Mouse (Mus musculus) CH12.LX (cell line): ENCODE results near the gene 4932438H23Rik. TPM values are rescaled to one million over a fixed set of nuclear protein-coding genes. Genes with fewer than 3 reads are reported as not detected.

ENCODE experiments used
- DNase-seq: peaks from one replicate; pipeline ENCODE4 v3.0.0-alpha.2; 2013; ENCODE audit errors: extremely low read depth
- H3K27ac ChIP-seq: 2 replicates; pipeline ENCODE4 v1.5.1; 2012; ENCODE audit warnings: low read depth, mild to moderate bottlenecking, control low read depth, moderate library complexity; ENCODE audit not compliant: insufficient read depth
- H3K27me3 ChIP-seq: replicated peaks from 2 replicates; pipeline ENCODE3; 2012; ENCODE audit warnings: inconsistent platforms
- H3K36me3 ChIP-seq, 2 experiments: replicated peaks in 1 of 2; 2 replicates each; pipeline versions ENCODE3 to v1.6.1; 2012; ENCODE audit warnings: inconsistent platforms in 1 of 2, low read length in 1 of 2, mild to moderate bottlenecking in 1 of 2, mixed read lengths in 1 of 2, moderate library complexity in 1 of 2; ENCODE audit not compliant: control insufficient read depth in 1 of 2, insufficient read depth in 1 of 2
- H3K4me1 ChIP-seq, 2 experiments: 2 replicates each; pipeline ENCODE4 v1.6.1; 2012; ENCODE audit warnings: inconsistent platforms in 1 of 2, moderate library complexity in 1 of 2; ENCODE audit not compliant: insufficient read depth in 2 of 2, control insufficient read depth in 1 of 2
- H3K4me2 ChIP-seq: 2 replicates; pipeline ENCODE4 v1.6.1; 2012; ENCODE audit warnings: low read depth, mild to moderate bottlenecking, control low read depth; ENCODE audit not compliant: poor library complexity, insufficient read depth, severe bottlenecking
- H3K4me3 ChIP-seq, 3 experiments: fragments of 150-350 bp in 1 of 3; sonication (generic) in 1 of 3; replicated peaks in 1 of 3; 2 replicates each; pipeline versions ENCODE3 to v1.5.1; 2011 to 2012; ENCODE audit warnings: low read depth in 2 of 3, low read length in 2 of 3, mild to moderate bottlenecking in 2 of 3, moderate library complexity in 2 of 3, control low read depth in 1 of 3, improper control_type of control experiment in 1 of 3, inconsistent platforms in 1 of 3, mixed read lengths in 1 of 3; ENCODE audit not compliant: poor library complexity in 1 of 3
- H3K79me2 ChIP-seq: replicated peaks from 2 replicates; pipeline ENCODE4 v1.6.1; 2012; ENCODE audit warnings: mild to moderate bottlenecking, moderate library complexity; ENCODE audit not compliant: control insufficient read depth, poor library complexity, insufficient read depth, severe bottlenecking; ENCODE audit errors: extremely low read depth
- H3K9ac ChIP-seq: 2 replicates; pipeline ENCODE4 v1.6.1; 2012; ENCODE audit warnings: low read depth, mild to moderate bottlenecking, control low read depth, moderate library complexity; ENCODE audit not compliant: insufficient read depth
- H3K9me3 ChIP-seq: replicated peaks from 2 replicates; pipeline ENCODE3; 2012; ENCODE audit warnings: low read length, inconsistent platforms, mixed read lengths
- BHLHE40 ChIP-seq: IDR thresholded peaks from 2 replicates; pipeline ENCODE4 v1.6.1; 2011; ENCODE audit warnings: mild to moderate bottlenecking, low read depth, low read length, improper control_type of control experiment
- CTCF ChIP-seq, 2 experiments: IDR thresholded peaks in 1 of 2; conservative IDR thresholded peaks in 1 of 2; 2 replicates each; pipeline ENCODE4 v1.5.1; 2011 to 2012; ENCODE audit warnings: low read depth in 2 of 2, low read length in 2 of 2, improper control_type of control experiment in 1 of 2, inconsistent platforms in 1 of 2, mild to moderate bottlenecking in 1 of 2, moderate library complexity in 1 of 2
- ELF1 ChIP-seq: IDR thresholded peaks from 2 replicates; pipeline ENCODE4 v1.6.1; 2014; ENCODE audit warnings: low read depth, mild to moderate bottlenecking, inconsistent platforms, low read length, improper control_type of control experiment
- ETS1 ChIP-seq: conservative IDR thresholded peaks from 2 replicates; pipeline ENCODE4 v1.6.1; 2012; ENCODE audit warnings: low read depth, mild to moderate bottlenecking, inconsistent platforms, low read length, improper control_type of control experiment, moderate library complexity
- GABPA ChIP-seq: IDR thresholded peaks from 2 replicates; pipeline ENCODE4 v1.6.1; 2012; ENCODE audit warnings: low read depth, low read length, improper control_type of control experiment, inconsistent platforms; ENCODE audit not compliant: insufficient replicate concordance
- MAX ChIP-seq: IDR thresholded peaks from 2 replicates; pipeline ENCODE4 v1.6.1; 2011; ENCODE audit warnings: low read length, improper control_type of control experiment
- MYC ChIP-seq: IDR thresholded peaks from 2 replicates; pipeline ENCODE4 v1.6.1; 2011; ENCODE audit warnings: low read depth, mild to moderate bottlenecking, improper control_type of control experiment, low read length
- PAX5 ChIP-seq: IDR thresholded peaks from 2 replicates; pipeline ENCODE4 v1.6.1; 2012; ENCODE audit warnings: low read length, inconsistent platforms, mixed read lengths
- POLR2A ChIP-seq: IDR thresholded peaks from 2 replicates; pipeline ENCODE4 v1.6.1; 2011; ENCODE audit warnings: low read depth, mild to moderate bottlenecking, improper control_type of control experiment, low read length
- RAD21 ChIP-seq: IDR thresholded peaks from 2 replicates; pipeline ENCODE4 v1.6.1; 2011; ENCODE audit warnings: low read depth, mild to moderate bottlenecking, low read length, improper control_type of control experiment, moderate library complexity
- SMC3 ChIP-seq: IDR thresholded peaks from 2 replicates; pipeline ENCODE4 v1.6.1; 2011; ENCODE audit warnings: low read depth, low read length, improper control_type of control experiment
- TCF12 ChIP-seq: IDR thresholded peaks from 2 replicates; pipeline ENCODE4 v1.6.1; 2014; ENCODE audit warnings: low read depth, mild to moderate bottlenecking, inconsistent platforms, low read length, improper control_type of control experiment
- UBTF ChIP-seq: IDR thresholded peaks from 2 replicates; pipeline ENCODE4 v1.6.1; 2012; ENCODE audit warnings: low read depth, mild to moderate bottlenecking, inconsistent platforms, low read length, improper control_type of control experiment, moderate library complexity
- USF1 ChIP-seq: IDR thresholded peaks from 2 replicates; pipeline ENCODE4 v1.6.1; 2014; ENCODE audit warnings: low read depth, mild to moderate bottlenecking, inconsistent platforms, low read length, improper control_type of control experiment
- ZKSCAN1 ChIP-seq: IDR thresholded peaks from 2 replicates; pipeline ENCODE4 v1.6.1; 2012; ENCODE audit warnings: low read depth, inconsistent platforms, low read length, improper control_type of control experiment, borderline replicate concordance
- ZMIZ1 ChIP-seq: IDR thresholded peaks from 2 replicates; pipeline ENCODE4 v1.6.1; 2012; ENCODE audit warnings: low read depth, mild to moderate bottlenecking, inconsistent platforms, low read length, improper control_type of control experiment
- dilution Hi-C: fragments of 300-500 bp; cut with MboI; formaldehyde crosslinking; loops from 2 replicates; pipeline ENCODE4 v1.14.3; 2020; ENCODE audit warnings: low sequenced_read_pairs; ENCODE audit not compliant: extremely low pct_unique_long_range_greater_than_20kb, extremely low pct_ligation_motif_present
- in situ Hi-C: fragments of 300-500 bp; cut with MboI; formaldehyde crosslinking; loops from 3 replicates; pipeline ENCODE4 v1.14.3; 2019; ENCODE audit warnings: low sequenced_read_pairs, low pct_ligation_motif_present, low pct_unique_long_range_greater_than_20kb, mixed read lengths
- polyA plus RNA-seq: library from polyadenylated mRNA; unstranded; fragments of >175 nt; gene quantifications from 2 replicates; pipeline ENCODE4 v1.2.1, GENCODE M21; 2012; ENCODE audit warnings: low read depth; ENCODE audit not compliant: insufficient read length
- total RNA-seq, 2 experiments: library from RNA; depleted of rRNA; stranded (reverse); fragments of 300-350 nt in 1 of 2; fragments of >200 nt in 1 of 2; gene quantifications; 2 replicates each; pipeline ENCODE4 v1.2.3; 2012 to 2014

4932438H23Rik gene
- total and polyA plus RNA-seq, 3 experiments = not detected

DNA sequence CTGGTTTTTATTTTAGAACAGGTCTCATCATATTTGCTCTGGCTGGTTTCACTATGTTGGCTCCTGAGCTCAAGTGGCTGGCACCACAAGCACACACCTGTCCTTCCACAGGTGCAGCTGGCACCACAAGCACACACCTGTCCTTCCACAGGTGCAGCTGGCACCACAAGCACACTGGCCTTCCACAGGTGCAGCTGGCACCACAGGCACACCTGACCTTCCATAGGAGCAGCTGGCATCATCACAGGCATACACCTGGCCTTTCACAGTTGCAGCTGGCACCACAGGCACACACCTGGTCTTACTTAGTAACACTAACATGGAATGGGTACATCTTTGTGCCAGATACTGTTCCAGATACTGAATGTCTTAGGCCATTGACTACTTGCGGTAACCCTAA lies 27.8 kb downstream of the 4932438H23Rik start:
- Histone ChIP-seq H3K36me3 (no peaks in the 10 kb centered on the region), H3K79me2 (no peaks in the 10 kb centered on the region), H3K4me1 (0 out of 4 replicates have a peak, but pooled peaks cover 0 to 2% of the 10 kb centered on the region in 2 experiments), H3K9ac (no peak overlapping the region), H3K9me3 (no peaks in the 10 kb centered on the region), H3K27me3 (peaks cover 70% of the 10 kb centered on the region), H3K4me2 (no peak overlapping the region), H3K4me3 (no peak overlapping the region), H3K27ac (no peak overlapping the region)
- in situ Hi-C loops = no loop called here
- no peak for DNase-seq
- TF ChIP-seq TCF12 (peak; percentile 46; the same call in 1 of the 2 replicates), CTCF (conservative IDR thresholded peaks at IDR 0.05 in 1 of 2, IDR thresholded peaks at IDR 0.05 in 1 of 2; ENCODE audit: low read depth in 2 of 2, low read length in 2 of 2) (no peak)
- dilution Hi-C loops = no loop called here

DNA sequence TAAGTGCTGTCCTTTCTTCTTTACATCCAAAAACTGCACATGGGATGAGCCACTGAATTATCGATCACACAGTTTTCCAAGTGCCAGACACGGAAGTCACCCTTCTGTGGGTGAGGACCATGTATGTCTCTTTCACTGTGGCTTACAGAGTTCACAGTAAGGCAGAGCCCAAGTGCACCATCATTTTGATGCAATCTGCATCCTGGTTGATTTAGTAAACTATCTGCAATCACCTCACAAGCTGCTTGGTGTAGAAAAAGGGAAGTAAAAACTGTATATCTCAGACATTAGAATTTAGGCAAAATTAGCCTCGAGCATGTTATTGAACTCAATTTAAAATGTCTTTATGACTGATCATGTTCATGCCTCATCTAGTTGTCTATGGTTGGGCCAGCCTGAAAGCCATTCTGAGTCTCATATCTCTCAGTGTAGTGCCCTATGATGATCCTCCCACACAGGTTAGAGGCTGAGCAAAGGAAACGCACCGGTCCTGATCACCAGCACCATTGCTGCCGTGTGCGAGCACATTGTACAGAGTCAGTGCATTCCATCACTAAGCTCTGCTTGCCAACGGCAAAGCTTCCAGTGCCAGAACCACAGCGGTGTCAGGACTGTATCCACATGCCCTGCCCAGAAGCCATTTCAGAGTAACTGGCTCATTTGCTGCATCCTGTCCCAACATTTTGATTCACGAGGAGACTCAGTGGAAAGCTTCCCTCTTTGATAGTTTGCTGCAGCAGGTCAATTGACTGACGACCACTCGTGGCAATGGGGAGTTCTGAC lies 30.1 kb downstream of the 4932438H23Rik start:
- Histone ChIP-seq H3K9me3 (no peaks in the 10 kb centered on the region), H3K4me1 (peaks cover 2 to 8% of the 10 kb centered on the region in 2 experiments; a peak in 3 of 4 replicates), H3K4me2 (no peak overlapping the region), H3K36me3 (no peaks in the 10 kb centered on the region), H3K9ac (no peak overlapping the region), H3K27ac (no peak overlapping the region), H3K27me3 (peaks cover 60% of the 10 kb centered on the region), H3K79me2 (no peaks in the 10 kb centered on the region), H3K4me3 (no peak overlapping the region)
- no peak for DNase-seq
- in situ Hi-C loops = no loop called here
- dilution Hi-C loops = no loop called here
- TF ChIP-seq POLR2A = no peak

DNA sequence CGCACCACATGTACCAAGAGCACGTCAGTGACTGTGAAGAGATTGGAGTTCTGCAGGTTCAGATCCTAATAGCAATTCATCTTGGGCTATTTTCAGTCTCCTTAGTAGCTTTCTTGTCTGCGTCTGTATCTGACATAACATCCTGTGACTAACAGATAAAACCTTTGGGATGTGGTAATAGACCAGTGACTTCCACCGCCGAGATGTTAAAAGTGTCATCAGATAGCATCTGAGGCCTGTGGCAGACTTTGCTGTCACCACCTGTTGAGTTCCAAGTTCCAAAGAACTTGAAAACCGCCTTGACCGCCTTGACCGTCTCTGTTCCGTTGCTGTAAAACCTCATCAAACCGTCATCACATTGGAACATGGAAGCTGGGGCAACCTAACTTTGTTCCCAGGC lies 31.1 kb downstream of the 4932438H23Rik start:
- no peak overlapping the region for H3K4me2 ChIP-seq
- H3K27ac ChIP-seq = no peak overlapping the region
- in situ Hi-C loops = no loop called here
- H3K9ac ChIP-seq = no peak overlapping the region
- no peak for TF ChIP-seq PAX5
- TF ChIP-seq RAD21 = no peak
- no peak for TF ChIP-seq SMC3
- no peak for TF ChIP-seq ZKSCAN1
- TF ChIP-seq MAX = no peak
- TF ChIP-seq ZMIZ1 = no peak
- no peak for TF ChIP-seq ELF1
- no peak for TF ChIP-seq UBTF
- TF ChIP-seq GABPA = no peak
- TF ChIP-seq ETS1 = no peak
- TF ChIP-seq MYC = no peak
- no peak for TF ChIP-seq USF1
- no peak for TF ChIP-seq BHLHE40
- dilution Hi-C loops = no loop called here
- H3K36me3 ChIP-seq = no peaks in the 10 kb centered on the region
- no peak for DNase-seq
- H3K9me3 ChIP-seq = no peaks in the 10 kb centered on the region
- peaks cover 64% of the 10 kb centered on the region for H3K27me3 ChIP-seq
- peaks cover 2 to 10% of the 10 kb centered on the region in 2 experiments; a peak in 3 of 4 replicates for H3K4me1 ChIP-seq
- no peak overlapping the region for H3K4me3 ChIP-seq
- no peaks in the 10 kb centered on the region for H3K79me2 ChIP-seq
